Mouse (Mus musculus): ENCODE measurements at regions not wholly inside any gene's neighbourhood (a gene's known extent, or its start where the extent isn't known, plus 50 kb on each side); places are given as distances from the start of the nearest gene placed in this dataset.

- in situ Hi-C loops (cut with MboI, MseI), result no loop called here
These were observed 190.0 kb upstream of the Tbx3 start for GRCm38 (mm10) chr5:119480191-119481190.

GRCm38 (mm10) chr5:119483706-119484105 lies 186.8 kb upstream of the Tbx3 start:
- in situ Hi-C loops (cut with MboI, MseI), result no loop called here

GRCm38 (mm10) chr5:119486196-119486595 lies 184.3 kb upstream of the Tbx3 start:
- in situ Hi-C loops (cut with MboI, MseI), result no loop called here

GRCm38 (mm10) chr5:119487184-119487583 lies 183.3 kb upstream of the Tbx3 start:
- in situ Hi-C loops (cut with MboI, MseI), result no loop called here

- in situ Hi-C loops (cut with MboI, MseI), result no loop called here
These were observed 173.0 kb upstream of the Tbx3 start for GRCm38 (mm10) chr5:119497501-119497900.

- in situ Hi-C loops (cut with MboI, MseI), result no loop called here
These were observed 172.0 kb upstream of the Tbx3 start for GRCm38 (mm10) chr5:119498431-119498830.

- in situ Hi-C loops (cut with MboI, MseI), result no loop called here
These were observed 162.8 kb upstream of the Tbx3 start for GRCm38 (mm10) chr5:119507709-119508108.

GRCm38 (mm10) chr5:119518506-119519252 lies 151.8 kb upstream of the Tbx3 start:
- in situ Hi-C loops (cut with MboI, MseI), result no loop called here

DNA sequence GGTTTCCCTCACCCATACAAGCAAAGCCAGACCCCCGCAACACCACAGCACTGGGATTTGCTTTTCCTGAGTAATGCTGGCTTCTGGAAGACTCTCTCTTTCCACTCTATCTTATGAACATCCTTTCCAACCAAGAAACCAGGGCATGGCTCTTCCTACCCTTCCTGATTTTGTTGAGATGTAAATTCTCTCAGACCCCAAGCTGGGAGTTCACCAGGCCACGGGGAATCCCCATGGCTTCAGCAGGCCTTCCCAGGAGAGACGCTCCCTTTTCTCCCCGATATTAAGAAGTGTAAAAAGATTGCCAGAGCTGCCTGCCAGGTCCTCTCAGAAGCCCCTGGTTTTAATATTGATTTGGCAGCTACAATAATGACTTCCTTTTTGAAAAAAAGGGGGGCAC lies 146.3 kb upstream of the Tbx3 start:
- in situ Hi-C loops (cut with MboI, MseI), result no loop called here

GRCm38 (mm10) chr5:119525960-119526359 lies 144.5 kb upstream of the Tbx3 start:
- in situ Hi-C loops (cut with MboI, MseI), result no loop called here

GRCm38 (mm10) chr5:119530009-119530408 lies 140.5 kb upstream of the Tbx3 start:
- in situ Hi-C loops (cut with MboI, MseI), result no loop called here

DNA sequence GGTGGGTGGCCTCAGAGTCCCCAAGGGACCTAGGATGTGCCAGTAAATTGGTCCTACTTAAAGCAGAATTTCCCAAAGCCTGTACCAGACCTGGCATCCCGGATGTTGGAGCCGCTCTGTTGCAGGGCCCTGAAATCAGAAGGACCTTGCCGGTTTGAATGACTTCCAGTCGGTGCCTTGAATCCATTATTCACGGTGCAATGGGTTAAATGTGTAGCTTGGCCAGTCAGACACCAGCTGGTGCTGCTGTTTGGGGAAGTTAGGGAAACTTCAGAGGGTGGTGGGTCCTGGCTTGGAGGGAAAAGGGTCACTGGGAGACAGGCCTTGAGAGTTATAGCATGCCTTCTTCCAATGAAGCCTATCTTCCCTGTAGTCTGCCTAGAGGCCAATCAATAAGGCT lies 135.5 kb upstream of the Tbx3 start:
- in situ Hi-C loops (cut with MboI, MseI), result no loop called here

- in situ Hi-C loops (cut with MboI, MseI), result no loop called here
These were observed 127.6 kb upstream of the Tbx3 start for GRCm38 (mm10) chr5:119542836-119543235.

DNA sequence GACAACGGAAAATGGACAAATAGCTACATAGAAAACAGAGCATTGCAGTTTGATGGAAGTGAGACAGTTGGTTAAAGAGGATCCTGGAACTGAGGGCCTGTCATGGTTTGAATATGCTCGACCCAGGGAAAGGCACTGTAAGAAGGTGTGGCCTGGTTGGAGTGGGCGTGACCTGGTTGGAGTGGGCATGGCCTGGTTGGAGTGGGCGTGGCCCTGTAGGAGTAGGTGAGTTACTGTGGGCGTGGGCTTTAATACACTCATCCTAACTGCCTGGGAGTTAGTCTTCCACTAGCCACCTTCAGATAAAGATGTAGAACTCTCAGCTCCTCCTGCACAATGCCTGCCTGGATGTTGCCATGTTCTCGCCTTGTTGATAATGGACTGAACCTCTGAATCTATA lies 126.8 kb upstream of the Tbx3 start:
- in situ Hi-C loops (cut with MboI, MseI), result no loop called here

GRCm38 (mm10) chr5:119544681-119545080 lies 125.8 kb upstream of the Tbx3 start:
- in situ Hi-C loops (cut with MboI, MseI), result no loop called here

- in situ Hi-C loops (cut with MboI, MseI), result no loop called here
These were observed 123.4 kb upstream of the Tbx3 start for GRCm38 (mm10) chr5:119547070-119547469.

- in situ Hi-C loops (cut with MboI, MseI), result no loop called here
These were observed 119.6 kb upstream of the Tbx3 start for GRCm38 (mm10) chr5:119550916-119551315.

GRCm38 (mm10) chr5:119553469-119553868 lies 117.0 kb upstream of the Tbx3 start:
- in situ Hi-C loops (cut with MboI, MseI), result no loop called here

- in situ Hi-C loops (cut with MboI, MseI), result no loop called here
These were observed 113.4 kb upstream of the Tbx3 start for GRCm38 (mm10) chr5:119557071-119557470.

GRCm38 (mm10) chr5:119559696-119560095 lies 110.8 kb upstream of the Tbx3 start:
- in situ Hi-C loops (cut with MboI, MseI), result no loop called here

DNA sequence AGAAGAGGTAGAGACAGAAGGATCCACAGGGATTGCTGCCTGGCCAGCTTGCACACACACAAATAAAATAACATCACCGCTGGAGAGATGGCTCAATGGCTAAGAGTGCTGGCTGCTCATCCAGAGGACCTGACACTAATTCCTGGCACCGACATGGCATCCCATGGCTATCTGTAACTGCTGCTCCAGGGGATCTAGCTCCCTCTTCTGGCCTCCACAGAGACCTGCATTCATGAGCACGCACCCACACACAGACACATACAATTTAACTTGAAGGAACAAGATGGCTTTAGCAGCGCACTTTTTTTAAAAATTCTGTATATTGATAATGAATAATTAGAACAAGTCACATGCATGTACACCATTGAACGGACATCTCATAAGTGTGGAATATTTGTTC lies 110.1 kb upstream of the Tbx3 start:
- in situ Hi-C loops (cut with MboI, MseI), result no loop called here

DNA sequence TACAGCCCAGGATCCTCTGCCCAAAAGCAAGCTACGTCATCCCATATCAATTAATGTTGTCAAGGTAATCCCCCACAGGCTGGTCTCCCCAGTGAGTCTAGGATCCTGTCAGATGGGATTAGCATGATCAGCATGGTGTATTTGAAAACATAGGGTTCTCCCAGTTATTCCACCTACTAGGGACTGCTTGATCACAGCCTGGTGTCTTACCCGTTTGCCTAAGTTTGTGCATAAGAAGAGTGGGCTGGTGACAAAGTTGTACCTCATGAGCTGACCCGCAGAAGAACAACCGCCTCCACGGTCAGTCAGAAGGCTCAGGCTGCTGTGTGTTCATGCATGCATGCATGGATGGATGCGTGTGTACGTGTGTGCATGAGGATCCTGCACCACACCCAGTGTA lies 108.9 kb upstream of the Tbx3 start:
- in situ Hi-C loops (cut with MboI, MseI), result no loop called here
